Mouse (Mus musculus) activated CD4-positive, CD25-positive, alpha-beta regulatory T cell, adult 9 weeks (primary cell): ENCODE data around the gene Fsd2. TPM values are rescaled to one million over a fixed set of nuclear protein-coding genes. Genes with fewer than 3 reads are reported as not detected.

Experiments
- polyA plus RNA-seq: library from polyadenylated mRNA; unstranded; fragments of 100-300 nt; shearing (Covaris generic); gene quantifications from one replicate; pipeline ENCODE4 v1.2.1, GENCODE M21; 2017

Fsd2 gene
- polyA plus RNA-seq, result 8.0 TPM

DNA sequence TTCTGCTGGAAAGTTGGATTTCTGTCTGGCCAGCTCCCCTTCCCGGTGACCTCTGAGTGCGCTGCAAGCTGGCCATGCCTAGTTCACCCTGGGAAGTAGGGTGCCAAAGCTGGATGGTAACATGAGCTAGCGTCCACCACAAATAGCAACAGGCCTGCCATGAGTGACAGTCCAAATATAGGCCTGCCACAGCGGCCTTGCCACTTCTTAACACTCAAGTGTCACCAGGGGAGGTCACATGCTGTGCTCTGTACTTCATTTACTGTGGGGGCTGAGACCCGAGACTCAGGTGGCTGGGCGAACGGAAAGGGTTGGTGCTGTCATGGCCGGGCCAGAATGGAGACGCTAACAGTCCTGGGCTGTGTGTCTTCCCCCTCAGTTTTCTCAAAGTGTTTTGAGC is at the start of gene Fsd2:
Gene Fsd2, minus strand, starts transcription at position 53 of the 400 bp plus-strand sequence.

DNA sequence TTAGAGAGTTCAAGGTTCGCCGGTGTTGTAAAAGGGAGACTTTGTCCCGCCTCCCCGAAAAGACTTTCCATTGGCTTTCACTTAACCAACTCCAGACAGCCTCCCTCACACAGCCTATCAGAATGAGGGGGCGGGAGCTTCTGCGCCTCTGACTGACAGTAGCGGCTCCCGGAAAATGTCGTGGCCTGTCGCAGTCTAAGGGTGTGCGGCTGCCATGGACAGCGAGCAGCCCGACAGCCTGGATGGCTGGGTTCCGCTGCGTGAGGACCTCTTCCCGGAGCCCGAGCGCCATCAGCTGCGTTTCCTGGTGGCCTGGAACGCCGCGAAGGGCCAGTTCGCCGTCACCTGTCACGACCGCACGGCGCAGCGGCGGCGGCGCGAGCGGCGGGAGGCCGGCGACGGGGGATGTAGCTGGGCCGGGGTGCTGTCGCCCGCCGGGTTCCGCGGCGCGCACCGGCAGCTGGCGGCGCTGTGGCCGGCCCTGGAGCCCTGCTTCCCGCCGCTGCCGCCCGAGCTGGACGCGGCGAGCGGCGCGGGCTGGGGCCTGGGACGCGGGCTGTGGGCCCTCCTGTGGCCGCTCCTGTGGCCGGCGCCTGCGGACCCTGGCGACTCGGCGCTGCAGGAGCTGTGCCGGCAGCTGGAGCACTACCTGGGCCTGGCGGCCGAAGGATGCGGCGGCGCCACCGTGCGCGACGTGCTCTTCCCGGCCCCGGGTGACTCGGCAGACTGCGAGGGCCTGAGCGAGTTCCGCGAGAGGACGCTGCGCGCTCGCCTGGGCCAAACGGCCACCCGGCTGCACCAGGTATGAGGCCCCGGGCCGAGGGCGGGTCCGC is 4.6 kb upstream of the Fsd2 start, which contains the start of gene Whamm:
Gene Whamm, plus strand, starts transcription at position 159 of the 833 bp plus-strand sequence.

DNA sequence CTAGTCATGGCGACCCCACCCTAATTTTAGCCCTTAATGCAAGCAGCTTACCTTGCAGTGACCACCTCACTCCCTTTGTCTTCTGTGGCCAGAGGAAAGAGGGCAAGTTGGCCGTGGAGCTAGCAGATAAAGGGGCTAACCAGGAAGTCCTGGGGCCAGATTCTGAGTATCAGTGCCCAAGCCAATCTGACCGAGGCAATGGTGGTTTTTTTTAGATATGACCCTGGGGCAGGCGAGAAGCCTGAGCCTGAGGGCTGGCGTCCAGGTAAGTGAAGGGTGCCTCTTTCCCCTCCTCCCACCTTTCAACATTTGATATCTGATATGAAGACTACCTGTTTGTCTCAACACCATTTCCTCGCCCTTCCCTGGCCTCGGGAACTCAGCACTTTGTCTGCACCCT is 68.6 kb downstream of the Fsd2 start, which contains the start of gene BC048679:
Gene BC048679, minus strand, starts transcription at position 101 of the 400 bp plus-strand sequence.

DNA sequence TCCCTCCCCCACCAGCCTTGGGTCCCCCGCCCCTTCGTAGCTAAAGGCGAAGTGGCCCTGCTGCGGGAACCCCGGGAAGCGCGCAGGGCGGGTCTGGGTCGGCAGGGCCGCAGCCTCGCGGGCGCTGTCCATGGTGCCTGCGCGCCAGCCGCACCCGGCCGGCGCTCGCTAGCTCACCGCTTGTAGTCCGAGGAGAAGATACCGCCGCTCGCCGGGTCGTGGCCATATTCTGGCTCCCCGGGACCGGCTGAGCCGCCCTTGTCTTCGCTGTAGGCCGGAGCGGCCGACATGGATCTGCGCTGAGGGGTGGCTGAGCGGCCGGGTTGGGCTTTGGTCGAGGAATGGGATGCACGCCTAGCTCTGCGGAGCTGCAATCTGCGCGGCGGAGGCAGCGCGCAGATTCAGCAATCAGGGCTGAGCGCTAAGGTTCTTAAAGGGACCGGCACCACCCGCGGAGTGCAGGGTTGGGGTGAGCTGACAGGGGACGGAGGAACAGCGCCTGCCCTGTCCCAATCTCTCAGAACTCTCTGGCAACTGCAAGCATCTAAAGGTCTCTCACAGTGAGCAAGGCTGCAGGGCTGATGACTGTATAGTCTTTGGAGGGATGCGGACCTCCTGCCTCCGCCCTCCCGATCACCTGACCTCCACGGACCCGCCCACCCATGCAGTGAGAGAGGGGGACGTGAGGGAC is 73.3 kb downstream of the Fsd2 start, which contains the start of gene Ap3b2:
Gene Ap3b2, minus strand, starts transcription at position 595 of the 691 bp plus-strand sequence.

Other genes starting within 250 kb of the Fsd2 start
- gene Rps17, start 221.7 kb downstream of the Fsd2 start, polyA plus RNA-seq, result 880 TPM
- gene Cpeb1, start 111.5 kb downstream of the Fsd2 start, polyA plus RNA-seq, result 0.18 TPM
- gene Ap3b2, start 73.0 kb downstream of the Fsd2 start, polyA plus RNA-seq, result not detected
- not detected for gene BC048679, start 68.7 kb downstream of the Fsd2 start, polyA plus RNA-seq
- 2.2 TPM for gene Whamm, start 4.3 kb upstream of the Fsd2 start, polyA plus RNA-seq
- 0.23 TPM for gene Homer2, start 140.6 kb upstream of the Fsd2 start, polyA plus RNA-seq
- gene Ramac, start 196.0 kb upstream of the Fsd2 start, polyA plus RNA-seq, result 146 TPM
- 73.0 TPM for gene 3110040N11Rik, start 222.5 kb upstream of the Fsd2 start, polyA plus RNA-seq